Mouse (Mus musculus) adrenal gland, postnatal 10 days (tissue): ENCODE data around the gene Hist1h2bc. TPM values are rescaled to one million over a fixed set of nuclear protein-coding genes. Genes with fewer than 3 reads are reported as not detected.
"Not testable (repeated sequence)": the region's sequence is repeated elsewhere in the genome, so short reads cannot be mapped to it uniquely, and the experiment has no call there.

Source experiments
- DNase-seq: peaks from one replicate; pipeline ENCODE4 v3.0.0; 2021; ENCODE audit warnings: mixed read lengths
- total RNA-seq, 2 experiments: library from RNA; stranded (reverse); gene quantifications; 2 replicates each; pipeline ENCODE4 v1.2.3; 2021

The Hist1h2bc gene
- total RNA-seq, 2 experiments from 2014 or later = 76.4 to 77.6 TPM

- DNase-seq = no peak
Measured at GRCm38 (mm10) chr13:23698996-23699395, 15.0 kb downstream of the Hist1h2bc start.

DNA sequence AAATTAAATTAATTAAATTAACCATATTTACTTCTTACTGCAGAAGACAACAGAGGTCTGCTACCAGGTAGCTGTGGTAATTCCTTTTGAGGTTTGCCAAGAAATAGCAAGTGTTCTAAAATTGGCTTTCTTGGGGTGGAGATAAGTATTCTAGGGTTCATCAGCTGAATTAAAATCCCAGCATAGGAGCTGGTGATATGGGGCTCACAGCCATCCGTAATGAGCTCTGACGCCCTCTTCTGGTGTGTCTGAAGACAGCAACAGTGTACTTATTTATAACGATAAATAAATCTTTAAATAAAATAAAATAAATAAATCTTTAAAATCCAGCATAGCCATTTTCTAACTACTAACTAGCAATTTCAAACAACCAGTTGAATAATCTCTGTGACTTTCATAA, 15.8 kb downstream of the Hist1h2bc start:
- no peak for DNase-seq

DNA sequence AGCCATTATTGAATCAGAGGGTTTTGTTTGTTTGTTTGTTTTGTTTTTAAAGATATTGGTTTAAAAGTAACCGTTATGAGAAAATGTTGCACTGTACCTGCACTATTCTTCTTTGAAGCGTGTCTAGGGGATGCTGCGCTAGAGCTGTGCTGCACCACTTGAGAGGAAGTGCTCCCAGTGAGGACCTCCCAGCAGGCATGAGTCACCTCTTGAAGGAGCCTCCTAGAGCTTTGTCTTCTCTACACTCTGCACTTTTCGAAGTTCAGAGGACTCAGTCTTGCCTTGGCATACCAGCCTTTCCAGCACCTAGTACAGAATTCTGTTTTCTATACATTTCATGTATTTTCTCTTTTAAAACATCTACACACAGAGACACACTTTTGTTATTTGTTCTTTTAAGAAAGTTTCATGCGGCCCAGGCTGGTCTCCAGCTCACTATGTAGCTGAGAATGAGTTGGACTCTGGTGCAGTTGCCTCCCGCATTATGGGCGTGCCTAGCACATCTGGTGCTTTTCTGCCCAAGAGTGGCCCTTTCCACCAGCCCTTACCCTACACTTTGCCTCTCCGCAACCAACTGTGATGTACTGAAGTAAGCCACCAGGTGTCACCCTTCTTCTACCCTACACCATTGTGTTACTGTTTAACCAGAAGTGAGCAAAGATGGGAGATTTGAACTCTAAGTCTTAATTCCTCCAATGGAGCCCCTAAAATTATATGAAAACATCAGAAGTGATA, 17.0 kb downstream of the Hist1h2bc start:
- peak; percentile 80 for DNase-seq

DNA sequence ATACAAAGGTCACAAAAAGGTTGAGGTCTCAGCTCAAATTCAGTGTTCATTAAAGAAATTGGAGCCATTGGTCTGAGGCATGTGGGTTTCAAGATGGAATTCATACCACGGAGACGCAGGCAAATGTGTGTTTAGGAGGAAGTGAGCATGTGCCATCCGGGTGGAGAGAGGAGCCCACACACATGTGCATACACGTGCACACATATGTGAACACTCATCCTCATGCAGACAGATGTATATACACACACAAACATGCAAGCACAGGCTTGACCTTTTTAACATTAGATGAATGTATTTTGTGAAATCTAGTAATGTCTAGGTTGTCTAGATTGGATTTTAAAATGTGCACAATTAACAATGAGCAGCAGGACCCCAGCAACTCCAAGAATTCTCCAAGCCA, 18.2 kb downstream of the Hist1h2bc start:
- DNase-seq = no peak

DNA sequence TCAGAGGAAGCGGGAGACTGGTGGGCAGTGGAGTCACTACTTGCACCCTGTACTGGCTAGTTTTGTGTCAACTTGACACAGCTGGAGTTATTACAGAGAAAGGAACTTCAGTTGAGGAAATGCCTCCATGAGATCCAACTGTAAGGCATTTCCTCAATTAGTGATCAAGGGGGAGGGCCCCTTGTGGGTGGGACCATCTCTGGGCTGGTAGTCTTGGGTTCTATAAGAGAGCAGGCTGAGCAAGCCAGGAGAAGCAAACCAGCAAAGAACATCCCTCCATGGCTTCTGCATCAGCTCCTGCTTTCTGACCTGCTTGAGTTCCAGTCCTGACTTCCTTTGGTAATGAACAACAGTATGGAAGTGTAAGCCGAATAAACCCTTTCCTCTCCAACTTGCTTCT, 18.8 kb downstream of the Hist1h2bc start:
- DNase-seq = not testable (repeated sequence)

DNA sequence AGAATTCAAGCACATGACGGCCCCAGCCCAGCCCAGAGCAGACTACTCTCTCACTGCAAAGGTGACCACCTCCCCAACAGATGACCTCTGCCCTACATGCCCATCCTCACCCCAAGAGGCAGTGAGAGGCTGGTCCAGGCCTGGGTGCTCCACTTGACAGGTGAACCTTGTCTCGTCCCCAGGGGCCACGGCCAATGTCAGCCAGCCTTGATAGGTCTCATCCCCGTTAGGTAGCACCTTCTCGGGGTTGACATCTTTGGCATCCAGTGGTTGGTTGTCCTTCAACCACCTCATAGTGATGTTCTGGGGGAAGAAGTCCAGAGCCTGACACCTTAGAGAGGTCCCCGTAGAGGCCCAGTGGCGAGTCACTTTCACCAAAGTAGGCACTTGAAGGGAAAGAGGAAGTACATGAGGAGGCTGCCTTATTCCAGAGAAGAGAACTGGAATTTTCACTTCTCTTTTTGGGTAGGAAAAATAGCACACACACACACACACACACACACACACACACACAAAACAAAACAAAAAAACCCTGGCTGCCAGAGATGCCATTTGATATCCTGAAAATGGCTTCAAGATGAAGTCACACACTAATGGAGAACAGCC, 21.9 kb downstream of the Hist1h2bc start:
- DNase-seq = no peak

- DNase-seq = no peak
Measured at GRCm38 (mm10) chr13:23706771-23707170, 22.8 kb downstream of the Hist1h2bc start.

GRCm38 (mm10) chr13:23708041-23708440, 24.0 kb downstream of the Hist1h2bc start:
- DNase-seq = no peak

- DNase-seq = peak; percentile 51
Measured at GRCm38 (mm10) chr13:23708654-23709053, 24.7 kb downstream of the Hist1h2bc start.

- no peak for DNase-seq
Measured at GRCm38 (mm10) chr13:23709714-23710373, 25.8 kb downstream of the Hist1h2bc start.

- DNase-seq = peak; percentile 74
Measured at GRCm38 (mm10) chr13:23710374-23711089, 26.5 kb downstream of the Hist1h2bc start, which contains the start of gene Hfe. Gene Hfe, minus strand, starts transcription at chr13:23710854.

DNA sequence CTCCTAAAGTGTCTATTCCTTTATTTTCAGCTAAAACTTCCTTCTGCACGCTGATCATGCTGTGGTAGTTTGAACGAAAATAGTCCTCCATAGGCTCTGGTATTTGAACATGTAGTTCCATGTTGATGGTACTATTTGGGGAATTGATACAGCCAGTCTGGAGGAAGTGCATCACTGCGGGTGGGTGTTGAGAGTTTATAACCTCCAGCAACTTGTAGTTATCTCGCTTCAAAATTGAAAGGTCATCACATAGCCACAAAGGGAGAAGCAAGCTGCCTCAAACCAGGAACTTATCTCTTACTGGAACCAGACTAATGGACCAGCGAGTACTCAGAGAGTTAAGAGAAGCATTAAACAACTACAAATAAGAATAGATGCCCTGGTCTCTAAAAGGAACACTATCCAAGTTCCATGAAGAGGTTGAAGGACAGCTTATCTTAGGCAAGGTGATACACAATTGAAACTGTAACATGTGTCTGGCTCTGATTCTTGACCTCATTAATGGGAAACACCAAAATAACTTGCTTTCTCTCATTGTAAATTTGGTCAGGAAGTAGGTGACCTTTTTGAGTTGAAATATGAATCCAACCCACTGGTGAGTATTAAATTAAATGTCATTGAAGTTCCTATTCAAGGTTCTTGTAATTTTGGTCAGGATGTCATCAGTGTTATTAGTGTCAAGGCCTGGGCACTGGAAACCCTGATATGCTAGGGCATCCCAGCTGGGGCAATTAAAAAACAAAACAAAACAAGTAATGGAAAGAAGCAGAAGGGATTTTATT, 32.5 kb downstream of the Hist1h2bc start:
- DNase-seq = no peak

DNA sequence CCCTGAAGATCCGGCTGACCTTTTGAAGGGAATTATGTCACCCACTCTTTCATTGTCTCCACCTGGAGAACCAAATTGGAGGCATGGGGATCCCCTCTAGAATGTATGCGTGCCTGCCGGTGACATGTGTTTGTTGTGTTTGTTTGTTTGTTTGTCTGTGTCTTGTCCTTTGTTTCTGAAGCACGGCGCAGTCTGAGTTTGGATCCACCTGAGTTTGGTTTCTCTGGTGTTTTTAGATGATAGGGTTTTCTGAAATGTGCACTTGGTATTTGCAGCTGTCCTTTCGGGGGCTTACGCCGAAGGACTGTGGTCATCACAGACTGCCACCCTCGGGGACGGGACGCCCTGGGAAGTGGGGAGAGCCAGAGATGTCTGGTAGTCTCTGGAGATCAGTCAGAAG, 33.2 kb downstream of the Hist1h2bc start:
- no peak for DNase-seq

- DNase-seq = not testable (repeated sequence)
Measured at GRCm38 (mm10) chr13:23717593-23718245, 33.7 kb downstream of the Hist1h2bc start.

DNA sequence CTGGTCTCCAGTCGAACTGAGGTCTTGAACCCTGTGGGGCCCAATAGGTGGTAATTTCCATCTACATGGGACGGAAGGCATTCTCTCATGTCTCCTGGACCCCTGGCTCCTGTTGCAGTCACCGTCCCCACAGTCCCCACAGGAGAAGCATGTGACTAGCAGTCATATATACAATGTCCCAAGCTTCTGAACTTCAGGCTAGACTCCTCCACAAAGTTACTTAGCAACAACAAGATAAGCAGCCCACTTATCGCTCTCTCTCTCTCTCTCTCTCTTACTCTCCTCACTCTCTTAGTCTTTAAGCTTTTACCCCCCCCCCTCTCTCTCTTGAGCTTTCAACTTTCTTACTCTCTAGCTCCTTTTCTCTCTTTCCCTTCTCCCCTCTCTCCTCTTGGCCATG, 40.2 kb downstream of the Hist1h2bc start:
- DNase-seq = no peak

DNA sequence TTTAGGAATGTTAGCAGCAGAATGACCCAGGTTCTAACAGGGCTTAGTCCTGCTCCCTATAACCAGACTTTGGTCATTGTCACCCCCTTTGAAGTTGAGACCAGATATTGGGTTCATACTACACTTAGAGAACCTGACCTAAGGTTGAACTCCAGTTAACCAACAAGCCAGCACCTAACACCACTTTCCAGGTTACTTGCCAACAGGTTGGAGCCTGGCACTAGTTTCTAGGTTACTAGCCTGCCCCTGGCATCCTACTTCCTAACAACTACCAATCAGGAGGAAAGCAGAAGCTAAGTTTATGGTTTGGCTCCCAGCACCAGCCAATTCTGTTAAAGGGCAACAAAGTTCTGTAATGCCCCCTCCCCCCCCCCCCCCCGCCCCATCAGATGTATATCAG, 41.2 kb downstream of the Hist1h2bc start:
- no peak for DNase-seq

GRCm38 (mm10) chr13:23728472-23729191, 44.6 kb downstream of the Hist1h2bc start:
- no peak for DNase-seq

GRCm38 (mm10) chr13:23729192-23729525, 45.2 kb downstream of the Hist1h2bc start:
- DNase-seq = no peak

- no peak for DNase-seq
Measured at GRCm38 (mm10) chr13:23729706-23730105, 45.7 kb downstream of the Hist1h2bc start.

GRCm38 (mm10) chr13:23730479-23730878, 46.5 kb downstream of the Hist1h2bc start:
- peak; percentile 52 for DNase-seq
